Mouse (Mus musculus): Measurements from ENCODE around the gene Megf9.

Megf9 gene

GRCm38 (mm10) chr4:70412126-70412525 lies 122.7 kb downstream of the Megf9 start:
- no peak for DNase-seq

GRCm38 (mm10) chr4:70409994-70410721 lies 124.6 kb downstream of the Megf9 start, which contains the start of gene Cdk5rap2:
TSS of gene Cdk5rap2 (minus strand) at chr4:70410443.
- peak; percentile 98 for DNase-seq

GRCm38 (mm10) chr4:70409456-70409855 lies 125.3 kb downstream of the Megf9 start:
- DNase-seq, result no peak

GRCm38 (mm10) chr4:70402109-70402819 lies 132.5 kb downstream of the Megf9 start:
- no peak for DNase-seq

GRCm38 (mm10) chr4:70399476-70399875 lies 135.3 kb downstream of the Megf9 start:
- no peak for DNase-seq

- DNase-seq, result no peak
Measured at GRCm38 (mm10) chr4:70399074-70399473, 135.7 kb downstream of the Megf9 start.

- no peak for DNase-seq
Measured at GRCm38 (mm10) chr4:70398088-70398487, 136.7 kb downstream of the Megf9 start.

- no peak for DNase-seq
Measured at GRCm38 (mm10) chr4:70396701-70397100, 138.1 kb downstream of the Megf9 start.

- DNase-seq, result no peak
Measured at GRCm38 (mm10) chr4:70394736-70395135, 140.1 kb downstream of the Megf9 start.

GRCm38 (mm10) chr4:70391760-70392372 lies 142.9 kb downstream of the Megf9 start:
- DNase-seq, result no peak

- DNase-seq, result no peak
Measured at GRCm38 (mm10) chr4:70391073-70391472, 143.7 kb downstream of the Megf9 start.

GRCm38 (mm10) chr4:70386206-70386605 lies 148.6 kb downstream of the Megf9 start:
- DNase-seq, result no peak

GRCm38 (mm10) chr4:70377359-70377758 lies 157.4 kb downstream of the Megf9 start:
- no peak for DNase-seq

Measured in kidney, adult 11 months (tissue).